Mouse (Mus musculus): ENCODE measurements around the gene Rpl23a. TPM values are rescaled to one million over a fixed set of nuclear protein-coding genes. Genes with fewer than 3 reads are reported as not detected.

The Rpl23a gene
- total RNA-seq (2021), result 1,000 to 10,000 TPM; 1,780 to 1,853 TPM
- long read RNA-seq, experiment 1, transcript Rpl23a-202 (4 exons, 588 nt), result minor isoform, 7 of 369 reads
- long read RNA-seq, experiment 1, transcript Rpl23a-201 (5 exons, 560 nt), result major isoform, 361 of 369 reads
- long read RNA-seq, experiment 1, partial matches to known transcripts, result 0 of 369 reads
- long read RNA-seq, experiment 1, other reads (novel, unspliced or antisense), result 1 of 369 reads
- long read RNA-seq, experiment 2, transcript Rpl23a-201 (5 exons, 560 nt), result major isoform, 297 of 303 reads
- long read RNA-seq, experiment 2, partial matches to known transcripts, result 1 of 303 reads
- long read RNA-seq, experiment 2, other reads (novel, unspliced or antisense), result 1 of 303 reads

- peak; percentile 85 for DNase-seq
Observed at GRCm38 (mm10) chr11:78182961-78183844, at the start of gene Rpl23a. Gene Rpl23a, minus strand, starts transcription at chr11:78183584.

GRCm38 (mm10) chr11:78231518-78231917 lies 48.1 kb upstream of the Rpl23a start:
- DNase-seq, result no peak

DNA sequence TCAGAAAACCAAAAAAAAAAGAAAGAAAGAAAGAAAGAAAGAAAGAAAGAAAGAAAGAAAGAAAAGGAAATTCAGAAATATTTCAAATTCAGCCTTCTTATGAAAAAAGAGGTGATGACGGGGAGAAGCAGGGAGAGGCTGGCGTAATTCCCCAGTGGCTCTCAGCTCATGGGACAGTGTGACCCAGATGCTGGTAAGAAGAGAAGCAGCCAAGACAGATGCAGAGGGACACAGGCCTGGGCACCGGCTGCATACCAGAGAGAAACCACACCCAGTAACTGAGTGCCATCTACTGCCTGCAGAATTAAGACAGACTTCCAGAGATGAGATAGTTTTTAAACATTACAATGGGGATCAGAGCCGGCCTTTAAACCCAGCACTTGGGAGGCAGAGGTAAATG lies 40.2 kb upstream of the Rpl23a start:
- DNase-seq, result no peak

DNA sequence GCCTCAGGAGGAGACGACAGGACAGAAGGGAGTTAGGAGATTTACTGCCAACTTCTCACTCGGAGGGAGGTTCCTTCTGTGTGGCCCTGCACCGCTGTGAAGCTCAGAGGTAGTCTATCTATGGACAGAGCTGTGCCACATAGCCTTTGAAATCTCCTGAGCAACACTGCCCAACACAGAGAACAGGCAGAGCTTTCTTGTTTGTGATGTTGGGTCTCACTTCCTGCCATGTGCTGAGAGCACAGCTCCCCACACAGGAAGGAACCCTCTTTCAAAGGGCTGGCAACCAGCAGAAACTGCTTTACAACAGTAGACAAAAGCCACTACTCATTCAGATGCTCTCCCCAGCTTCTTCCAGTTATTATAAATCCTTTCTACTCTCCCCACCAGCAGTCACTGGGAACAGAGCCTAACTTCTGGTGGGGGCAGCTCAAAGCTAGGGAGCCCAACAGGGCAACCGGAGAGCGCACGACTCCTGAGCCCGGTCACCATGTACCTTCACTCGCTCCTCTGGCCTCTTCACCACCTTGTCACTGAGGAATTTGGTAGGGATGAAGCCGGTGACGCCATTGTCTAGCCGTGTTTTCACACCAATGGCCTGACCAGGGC lies 32.4 kb upstream of the Rpl23a start:
- no peak for DNase-seq

GRCm38 (mm10) chr11:78213086-78213817 lies 29.9 kb upstream of the Rpl23a start:
- DNase-seq, result no peak

DNA sequence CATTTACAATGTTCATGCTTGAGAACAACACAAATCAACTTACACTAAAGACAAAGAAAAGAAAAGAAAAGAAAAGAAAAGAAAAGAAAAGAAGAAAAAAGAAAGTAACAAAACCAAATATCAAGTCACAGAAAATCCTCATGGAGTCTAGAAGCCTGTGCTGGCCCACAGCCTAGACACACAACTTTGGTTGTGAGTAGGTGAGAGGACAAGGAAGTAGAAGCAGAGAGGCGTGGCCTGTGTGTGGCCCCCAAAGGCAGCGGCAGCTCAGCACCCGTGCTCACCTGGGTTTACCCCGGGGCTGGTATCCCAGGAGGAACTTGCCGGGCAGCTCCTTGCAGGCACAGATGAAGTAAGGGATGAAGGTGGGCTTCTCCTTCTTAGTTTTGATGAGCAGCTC lies 28.1 kb upstream of the Rpl23a start:
- DNase-seq, result no peak

DNA sequence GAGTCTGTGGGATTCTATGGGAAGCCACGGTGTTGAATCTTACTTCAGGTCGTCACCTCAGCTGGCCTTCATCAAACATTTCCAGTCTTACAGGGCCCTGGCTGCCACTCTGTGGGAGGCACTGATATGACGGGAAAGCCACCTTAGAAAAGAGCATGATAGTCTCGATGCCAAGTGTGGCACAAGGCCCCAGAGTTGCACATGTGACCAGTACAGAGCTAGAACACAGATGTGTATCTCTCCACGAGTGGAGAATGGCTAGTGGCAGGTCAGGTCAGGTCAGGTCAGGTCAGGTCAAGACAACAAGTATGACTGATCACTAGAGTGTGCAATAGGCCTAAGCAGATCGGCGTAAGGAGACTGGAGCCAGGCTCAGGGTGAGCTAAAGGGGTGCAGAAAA lies 27.2 kb upstream of the Rpl23a start:
- DNase-seq, result no peak

GRCm38 (mm10) chr11:78209886-78210285 lies 26.5 kb upstream of the Rpl23a start:
- peak; percentile 48 for DNase-seq

DNA sequence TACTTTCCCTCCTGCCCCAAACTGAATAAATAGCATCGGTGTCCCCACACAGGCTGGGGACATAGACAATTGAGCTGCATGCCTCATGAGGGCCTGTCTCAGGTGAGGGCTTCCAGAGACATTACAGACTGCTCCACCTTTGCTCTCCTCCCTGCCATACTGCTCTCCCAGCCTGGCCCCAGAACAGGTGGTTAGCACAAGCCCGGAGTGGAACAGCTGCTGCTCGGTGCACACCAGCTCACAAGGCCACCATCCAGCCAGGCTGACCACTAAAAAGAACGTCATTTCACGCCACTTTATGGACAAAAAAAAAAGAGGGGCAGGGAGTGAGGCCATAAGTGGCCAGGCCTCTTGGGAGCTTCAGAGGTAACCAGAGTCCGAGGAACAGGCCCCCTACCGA lies 23.8 kb upstream of the Rpl23a start:
- DNase-seq, result no peak

DNA sequence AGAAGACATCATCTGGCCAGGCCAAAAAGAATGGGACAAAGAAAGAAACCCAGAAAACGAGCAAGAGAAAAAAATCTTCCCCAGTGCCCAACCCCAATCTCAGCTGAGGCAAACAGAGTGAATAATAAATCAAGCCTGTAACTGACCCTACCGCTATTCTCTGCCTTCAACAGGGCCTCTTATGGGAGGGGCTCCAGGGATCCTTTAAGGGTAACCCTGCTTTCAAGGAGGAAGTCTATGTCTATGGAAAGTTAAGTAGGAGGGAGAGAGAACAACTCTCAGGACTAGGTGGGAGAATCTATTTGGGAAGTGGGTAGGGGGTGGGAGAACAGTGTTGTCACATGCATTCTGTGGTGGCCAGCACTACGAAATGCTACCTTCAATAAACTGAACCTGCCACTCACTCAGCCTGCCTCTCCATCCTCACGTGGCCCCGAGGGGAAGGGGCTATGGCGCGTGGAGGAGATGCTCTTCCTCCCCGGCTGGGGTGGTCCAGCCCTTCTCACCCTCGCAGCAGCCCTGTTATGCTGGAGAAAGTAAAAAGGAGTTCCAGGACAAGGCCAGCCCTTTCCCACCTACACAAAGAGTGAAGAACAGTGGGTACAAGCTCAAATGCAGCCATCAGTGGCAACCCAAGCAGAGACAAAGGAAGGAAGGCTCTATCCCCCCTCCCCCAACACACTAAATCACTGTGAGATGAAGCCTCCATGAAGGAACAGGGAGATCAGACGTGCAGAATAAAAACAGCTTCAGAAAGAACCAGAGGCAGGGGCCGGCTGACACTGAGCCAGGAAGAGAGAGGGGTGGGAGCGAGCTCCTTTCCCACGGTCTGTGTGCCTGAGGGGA lies 22.2 kb upstream of the Rpl23a start:
- no peak for DNase-seq

- DNase-seq, result peak; percentile 50
Observed at GRCm38 (mm10) chr11:78204287-78204686, 20.9 kb upstream of the Rpl23a start.

GRCm38 (mm10) chr11:78202372-78202771 lies 19.0 kb upstream of the Rpl23a start:
- DNase-seq, result no peak

DNA sequence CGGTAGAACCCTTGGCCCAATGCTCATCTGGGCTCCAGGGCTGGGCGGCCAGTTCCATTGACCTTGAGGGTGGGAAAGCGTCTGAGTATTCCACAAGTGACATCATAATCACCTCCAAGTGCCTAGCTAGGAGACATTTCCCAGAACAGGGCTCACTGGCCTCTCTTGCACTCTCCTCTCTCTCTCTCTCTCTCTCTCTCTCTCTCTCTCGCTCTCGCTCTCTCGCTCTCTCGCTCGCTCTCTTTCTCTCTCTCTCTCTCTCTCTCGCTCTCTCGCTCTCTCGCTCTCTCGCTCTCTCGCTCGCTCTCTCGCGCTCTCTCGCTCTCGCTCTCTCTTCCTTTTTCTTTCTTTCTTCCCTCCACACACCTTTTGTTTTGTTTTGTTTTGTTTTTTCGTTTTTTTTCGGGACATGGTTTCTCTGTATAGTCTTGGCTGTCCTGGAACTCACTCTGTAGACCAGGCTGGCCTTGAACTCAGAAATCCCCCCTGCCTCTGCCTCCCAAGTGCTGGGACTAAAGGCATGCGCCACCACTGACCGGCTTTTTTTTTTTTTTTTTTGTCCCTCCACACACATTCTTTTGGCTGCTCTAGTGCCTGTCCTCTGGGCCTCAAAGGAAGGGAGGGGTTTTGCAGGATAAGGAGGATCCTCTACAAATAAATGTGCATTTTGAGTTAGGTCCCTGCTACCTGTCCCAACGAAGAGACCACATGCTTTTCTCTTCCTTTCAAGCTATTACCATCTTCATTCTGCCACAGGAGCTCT lies 11.9 kb upstream of the Rpl23a start:
- no peak for DNase-seq

DNA sequence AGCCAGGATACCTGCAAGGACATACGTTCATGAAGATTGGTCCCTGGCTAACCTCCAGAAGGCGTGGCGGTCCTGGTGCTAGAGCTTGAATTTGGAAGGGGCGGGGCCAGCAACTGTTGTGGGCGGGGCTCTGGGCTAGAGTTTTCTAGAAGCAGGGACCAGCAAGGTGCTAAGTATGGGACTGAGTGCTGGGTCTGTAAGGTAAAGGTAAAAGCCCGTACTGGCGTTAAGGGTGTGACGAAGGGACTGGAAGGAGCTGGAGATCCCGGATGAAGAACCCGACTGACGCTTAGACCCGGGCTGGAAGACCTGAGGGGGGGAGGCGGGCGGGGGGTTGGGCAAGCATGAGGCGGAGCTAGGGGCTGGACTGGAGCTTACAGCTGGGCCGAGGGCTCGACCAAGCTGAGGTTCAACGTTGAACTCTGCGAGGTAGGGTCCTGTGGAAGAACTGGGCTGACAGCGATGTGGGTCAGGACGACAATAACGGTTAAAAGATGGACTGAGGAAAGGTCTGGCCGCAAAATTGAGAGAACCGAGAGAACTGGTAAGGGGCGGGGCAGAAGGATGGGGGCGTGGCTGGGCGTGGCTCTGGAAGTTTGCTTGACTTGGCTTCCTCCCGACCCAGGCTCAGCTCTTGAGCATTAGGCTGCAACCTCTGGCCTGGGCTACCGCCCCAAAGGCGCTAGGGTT lies 11.2 kb upstream of the Rpl23a start:
- peak; percentile 90 for DNase-seq

GRCm38 (mm10) chr11:78193113-78193512 lies 9.7 kb upstream of the Rpl23a start, which contains the start of gene Proca1:
Gene Proca1, plus strand, starts transcription at chr11:78193392.
- DNase-seq, result no peak

- no peak for DNase-seq
Observed at GRCm38 (mm10) chr11:78190041-78190440, 6.7 kb upstream of the Rpl23a start.

DNA sequence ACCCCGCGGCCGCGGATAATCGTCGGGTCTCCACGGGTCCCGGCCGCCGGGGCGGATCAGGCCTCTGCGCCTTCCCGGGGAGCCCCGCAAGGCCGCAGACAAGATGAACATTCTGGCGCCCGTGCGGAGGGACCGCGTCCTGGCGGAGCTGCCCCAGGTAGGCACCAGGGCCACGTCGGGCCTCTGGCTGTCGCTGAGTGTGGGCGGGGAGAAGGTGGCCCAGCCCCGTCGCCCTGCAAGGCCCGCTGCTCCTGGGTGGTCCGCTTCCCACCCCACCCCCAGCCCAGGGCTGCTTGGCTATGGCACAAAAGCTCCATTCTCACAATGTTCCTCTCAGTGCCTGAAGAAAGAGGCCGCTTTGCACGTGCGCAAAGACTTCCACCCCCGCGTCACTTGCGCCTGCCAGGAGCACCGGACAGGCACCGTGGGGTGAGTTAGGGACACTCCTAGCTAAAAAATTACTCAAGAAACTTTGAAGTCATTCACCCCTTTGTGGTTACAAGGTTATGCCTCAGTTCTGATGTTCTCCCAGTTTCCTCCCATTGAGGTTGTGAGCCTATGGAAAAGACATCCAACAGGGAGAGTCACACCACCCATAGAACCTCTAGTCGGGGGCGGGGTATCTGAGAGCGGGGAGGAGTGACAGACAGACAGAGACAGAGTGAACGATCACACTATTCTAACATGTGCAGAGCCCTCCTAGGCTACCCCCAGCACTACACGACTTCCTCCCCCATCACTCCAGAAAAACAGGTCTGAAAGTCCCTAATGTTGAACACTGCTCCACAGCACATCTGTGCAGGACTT lies 6.1 kb upstream of the Rpl23a start:
- peak; percentile 83 for DNase-seq

- peak; percentile 89 for DNase-seq
Observed at GRCm38 (mm10) chr11:78188331-78189233, 5.2 kb upstream of the Rpl23a start, which contains the start of gene Rab34. Gene Rab34, plus strand, starts transcription at chr11:78188430.

Data from adrenal gland, postnatal 10 days (tissue).